In genomic region chr11:77763673-77764340, GRCm38 (mm10) we compare ENCODE assay signal across 1 mouse cellular context.
TF ChIP-seq lines count a peak whose summit lies in the region.

No protein-coding gene starts in this region.

TF ChIP-seq in MEL, 35 proteins besides CTCF, POLR2A, EP300 and RAD21 (continued from another document):
- TF ChIP-seq MAFK (IDR thresholded peaks at IDR 0.05; ENCODE audit: borderline replicate concordance, low read depth, low read length) = no peak
- no peak for TF ChIP-seq GATA1 (IDR thresholded peaks at IDR 0.05; ENCODE audit: low read depth, low read length)
- no peak; the same call in none of the 2 replicates for TF ChIP-seq SIN3A (IDR thresholded peaks at IDR 0.05; ENCODE audit: low read length)
- TF ChIP-seq TCF12 (IDR thresholded peaks at IDR 0.05; ENCODE audit: low read depth, low read length) = no peak
- TF ChIP-seq NRF1 (IDR thresholded peaks at IDR 0.05; ENCODE audit: insufficient read depth, low read depth, low read length, poor library complexity, severe bottlenecking) = no peak
- no peak for TF ChIP-seq CHD2 (IDR thresholded peaks at IDR 0.05; ENCODE audit: low read length)
TF ChIP-seq in MEL: peak in this region for 3.
